In the genomic region with DNA sequence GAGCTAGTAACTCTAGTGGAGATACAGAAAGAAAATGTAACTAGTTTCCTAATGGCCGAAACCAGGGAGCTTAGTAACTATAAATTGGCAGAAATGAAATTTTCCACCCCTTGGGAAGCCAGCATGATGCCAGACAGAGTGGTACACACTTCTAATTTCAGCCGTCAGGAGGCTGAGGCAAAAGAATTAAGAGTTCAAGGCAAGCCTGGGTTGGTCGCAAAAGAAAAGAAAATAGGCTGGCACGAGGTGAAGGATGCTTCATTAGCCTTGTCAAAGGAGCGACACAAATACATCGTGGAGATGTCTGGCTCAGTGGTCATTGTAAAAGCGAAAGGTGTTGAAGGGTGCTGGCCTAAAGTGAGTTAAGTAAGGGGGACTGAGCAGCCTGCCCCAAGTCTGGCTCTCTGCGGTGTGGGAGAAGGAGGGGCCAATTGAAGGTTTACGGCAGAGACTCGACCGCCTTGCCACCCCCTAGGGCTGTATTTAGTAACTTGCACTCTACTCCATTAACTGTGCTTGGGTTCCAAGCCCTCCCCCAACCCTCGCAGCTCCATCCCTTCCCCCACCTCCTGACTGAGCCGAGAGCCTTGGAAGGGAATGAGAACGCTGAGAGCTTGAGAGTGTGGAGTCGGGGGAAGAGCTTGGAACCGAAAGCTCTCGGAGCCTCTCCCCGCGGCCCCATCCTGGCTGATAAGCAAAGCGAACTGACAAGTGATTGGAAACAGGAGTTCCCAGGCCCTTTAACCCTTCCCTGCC, we compare ENCODE assay signal across 8 mouse cellular contexts.
A peak's percentile ranks its signal among the peaks of the same experiment; 100 is the strongest.
DNase-seq lines count a peak whose midpoint lies in the region; ATAC-seq and TF ChIP-seq lines count a peak whose summit lies in the region.

No protein-coding gene starts in this region.

- peak overlapping the region; percentile 69 for H3K4me2 ChIP-seq in heart, postnatal 0 days (ENCODE audit: low read depth, low read length)
- H3K4me2 ChIP-seq in kidney, postnatal 0 days (ENCODE audit: low read length): peak overlapping the region; percentile 55

- TF ChIP-seq CTCF in heart, postnatal 0 days (IDR thresholded peaks at IDR 0.05; ENCODE audit: low read depth): no peak
- TF ChIP-seq CTCF in kidney, postnatal 0 days (IDR thresholded peaks at IDR 0.05; ENCODE audit: low read depth): no peak

- H3K27ac ChIP-seq in forebrain, embryonic 10.5 days: peak overlapping the region; percentile 80
- H3K27ac ChIP-seq in heart, postnatal 0 days (ENCODE audit: low read depth): peak overlapping the region; percentile 77
- H3K27ac ChIP-seq in kidney, postnatal 0 days: peak overlapping the region; percentile 70

- no peaks in the 10 kb centered on the region for H3K36me3 ChIP-seq in forebrain, embryonic 10.5 days (replicated peaks)
- H3K36me3 ChIP-seq in heart, postnatal 0 days (replicated peaks; ENCODE audit: control insufficient read depth, insufficient read depth, low read length): no peaks in the 10 kb centered on the region
- H3K36me3 ChIP-seq in kidney, postnatal 0 days (ENCODE audit: insufficient read depth, low read length): no peaks in the 10 kb centered on the region

- H3K27me3 ChIP-seq in forebrain, embryonic 10.5 days (ENCODE audit: poor library complexity, severe bottlenecking): peaks cover 76% of the 10 kb centered on the region
- no peaks in the 10 kb centered on the region for H3K27me3 ChIP-seq in heart, postnatal 0 days (ENCODE audit: control insufficient read depth, insufficient read depth, low read length)
- no peaks in the 10 kb centered on the region for H3K27me3 ChIP-seq in kidney, postnatal 0 days (ENCODE audit: insufficient read depth, low read length)

- peak overlapping the region; percentile 48 for H3K9ac ChIP-seq in heart, postnatal 0 days (replicated peaks; ENCODE audit: low read depth, low read length)
- peak overlapping the region; percentile 50; the same call in 1 of the 2 replicates for H3K9ac ChIP-seq in kidney, postnatal 0 days (ENCODE audit: low read depth, low read length)

- DNase-seq in layer of hippocampus, postnatal 36 days: peak; percentile 22 to 28
- DNase-seq in layer of hippocampus, postnatal 14 days (ENCODE audit: low spot score in 2 of 2): no peak
- peak; percentile 52 for DNase-seq in forebrain, embryonic 10.5 days (ENCODE audit: extremely low spot score, low spot score)
- DNase-seq in heart, postnatal 0 days (ENCODE audit: low spot score): peak; percentile 90
- peak; percentile 84 for DNase-seq in kidney, postnatal 0 days (ENCODE audit: low spot score)
- DNase-seq in lung, postnatal 14 days: peak; percentile 44
- peak; percentile 68 for DNase-seq in retina, embryonic 14.5 days (ENCODE audit: low spot score)

- peaks cover 61% of the 10 kb centered on the region for H3K4me1 ChIP-seq in forebrain, embryonic 10.5 days
- H3K4me1 ChIP-seq in heart, postnatal 0 days (ENCODE audit: control insufficient read depth, insufficient read depth): peaks cover 18% of the 10 kb centered on the region
- peaks cover 11% of the 10 kb centered on the region; the same call in 1 of the 2 replicates for H3K4me1 ChIP-seq in kidney, postnatal 0 days (replicated peaks; ENCODE audit: insufficient read depth, low read length)

- H3K9me3 ChIP-seq in forebrain, embryonic 10.5 days: no peaks in the 10 kb centered on the region
- no peaks in the 10 kb centered on the region for H3K9me3 ChIP-seq in heart, postnatal 0 days (replicated peaks; ENCODE audit: control insufficient read depth, low read length)
- no peaks in the 10 kb centered on the region for H3K9me3 ChIP-seq in kidney, postnatal 0 days (replicated peaks; ENCODE audit: low read length)

- peak; percentile 89 for ATAC-seq in heart, postnatal 0 days (ENCODE audit: insufficient read depth, low read depth)
- ATAC-seq in kidney, postnatal 0 days (replicated peaks; ENCODE audit: low FRiP score, low read depth): peak; percentile 68
- no peak for ATAC-seq in inflammation-experienced regulatory T-cells, adult 6 months

- H3K4me3 ChIP-seq in forebrain, embryonic 10.5 days: peak overlapping the region; percentile 42
- H3K4me3 ChIP-seq in heart, postnatal 0 days (ENCODE audit: low read depth, low read length): peak overlapping the region; percentile 45
- peak overlapping the region; percentile 20 for H3K4me3 ChIP-seq in kidney, postnatal 0 days (replicated peaks; ENCODE audit: low read depth, low read length)

- 5% methylated on average over 20 of the region's 20 CpGs for WGBS in forebrain, embryonic 10.5 days
- WGBS in heart, postnatal 0 days: 5% methylated on average over 20 of the region's 20 CpGs
- 8% methylated on average over 20 of the region's 20 CpGs for WGBS in kidney, postnatal 0 days

- TF ChIP-seq EP300 in heart, postnatal 0 days (IDR thresholded peaks at IDR 0.05; ENCODE audit: low read depth): no peak

Comparison
In these comparisons a context has a peak if more than half of its experiments do, and no peak if none do; other contexts are left out.
1. DNase-seq: peak in layer of hippocampus, postnatal 36 days (2 of 2), forebrain, embryonic 10.5 days (single experiment), heart, postnatal 0 days (single experiment), kidney, postnatal 0 days (single experiment), lung, postnatal 14 days (single experiment) and retina, embryonic 14.5 days (single experiment); none in layer of hippocampus, postnatal 14 days (0 of 2).
2. Peak in every context shown above with its lines, with median percentiles within 50 percentile points of each other: H3K27ac ChIP-seq and H3K4me3 ChIP-seq.